Mouse (Mus musculus): ENCODE measurements around the gene Olfr568.

Olfr568 gene

GRCm38 (mm10) chr7:102876822-102877221, at the start of gene Olfr568:
Olfr568 (plus strand) TSS chr7:102877122.
- DNase-seq (ENCODE audit: low spot score) = no peak

GRCm38 (mm10) chr7:102855807-102856206, 21.1 kb upstream of the Olfr568 start:
- DNase-seq (ENCODE audit: low spot score) = no peak

GRCm38 (mm10) chr7:102858665-102859064, 18.3 kb upstream of the Olfr568 start, which contains the start of gene Olfr566:
Olfr566 (minus strand) TSS chr7:102858765.
- no peak for DNase-seq (ENCODE audit: low spot score)

- DNase-seq (ENCODE audit: low spot score) = no peak
Measured at GRCm38 (mm10) chr7:102890782-102891181, 13.9 kb downstream of the Olfr568 start, which contains the start of gene Olfr569. Olfr569 (minus strand) TSS chr7:102890882.

- DNase-seq (ENCODE audit: low spot score) = no peak
Measured at GRCm38 (mm10) chr7:102915261-102915660, 38.3 kb downstream of the Olfr568 start.

- DNase-seq (ENCODE audit: low spot score) = no peak
Measured at GRCm38 (mm10) chr7:102916405-102916804, 39.5 kb downstream of the Olfr568 start.

- no peak for DNase-seq (ENCODE audit: low spot score)
Measured at GRCm38 (mm10) chr7:102917032-102917875, 40.3 kb downstream of the Olfr568 start, which contains the start of gene Olfr571. Olfr571 (minus strand) TSS chr7:102917536.

GRCm38 (mm10) chr7:102919632-102920031, 42.7 kb downstream of the Olfr568 start:
- DNase-seq (ENCODE audit: low spot score) = no peak

GRCm38 (mm10) chr7:102924109-102924508, 47.2 kb downstream of the Olfr568 start, which contains the start of gene Olfr572:
Olfr572 (plus strand) TSS chr7:102924409.
- DNase-seq (ENCODE audit: low spot score) = no peak

- DNase-seq (ENCODE audit: low spot score) = no peak
Measured at GRCm38 (mm10) chr7:102927105-102927504, 50.2 kb downstream of the Olfr568 start.

Data from ovary, postnatal 36 days (tissue).